8 mouse cellular contexts compared by ENCODE assay signal in genomic region chr16:46022189-46022928, GRCm38 (mm10). TPM values are rescaled to one million over a fixed set of nuclear protein-coding genes. Genes with fewer than 3 reads are reported as not detected.
DNase-seq lines count a peak whose midpoint lies in the region; ATAC-seq and TF ChIP-seq lines count a peak whose summit lies in the region.

No protein-coding gene starts in this region.

- no peak overlapping the region for H3K9ac ChIP-seq in intestine, embryonic 16.5 days (ENCODE audit: low read depth, low read length)
- no peak overlapping the region for H3K9ac ChIP-seq in midbrain, embryonic 15.5 days
- no peak overlapping the region for H3K9ac ChIP-seq in stomach, embryonic 15.5 days

- no peaks in the 10 kb centered on the region for H3K4me1 ChIP-seq in intestine, embryonic 16.5 days (ENCODE audit: control insufficient read depth, insufficient read depth, low read length)
- no peaks in the 10 kb centered on the region for H3K4me1 ChIP-seq in limb, embryonic 10.5 days
- H3K4me1 ChIP-seq in midbrain, embryonic 15.5 days = no peaks in the 10 kb centered on the region
- no peaks in the 10 kb centered on the region for H3K4me1 ChIP-seq in stomach, embryonic 15.5 days

- no peak overlapping the region for H3K4me3 ChIP-seq in gastrocnemius, adult 2 months
- no peak overlapping the region for H3K4me3 ChIP-seq in intestine, embryonic 16.5 days (ENCODE audit: low read length)
- H3K4me3 ChIP-seq in limb, embryonic 10.5 days = no peak overlapping the region
- no peak overlapping the region for H3K4me3 ChIP-seq in midbrain, embryonic 15.5 days
- no peak overlapping the region for H3K4me3 ChIP-seq in stomach, embryonic 15.5 days (replicated peaks)

- no peak overlapping the region for H3K27ac ChIP-seq in gastrocnemius, adult 2 months
- H3K27ac ChIP-seq in intestine, embryonic 16.5 days (ENCODE audit: low read length) = no peak overlapping the region
- no peak overlapping the region for H3K27ac ChIP-seq in limb, embryonic 10.5 days
- no peak overlapping the region for H3K27ac ChIP-seq in midbrain, embryonic 15.5 days
- no peak overlapping the region for H3K27ac ChIP-seq in stomach, embryonic 15.5 days

- no peaks in the 10 kb centered on the region for H3K36me3 ChIP-seq in intestine, embryonic 16.5 days (ENCODE audit: control insufficient read depth, insufficient read depth, low read length)
- H3K36me3 ChIP-seq in limb, embryonic 10.5 days = no peaks in the 10 kb centered on the region
- no peaks in the 10 kb centered on the region for H3K36me3 ChIP-seq in midbrain, embryonic 15.5 days (replicated peaks)
- H3K36me3 ChIP-seq in stomach, embryonic 15.5 days = no peaks in the 10 kb centered on the region

- H3K9me3 ChIP-seq in intestine, embryonic 16.5 days (ENCODE audit: control insufficient read depth, low read length) = no peaks in the 10 kb centered on the region
- no peaks in the 10 kb centered on the region for H3K9me3 ChIP-seq in limb, embryonic 10.5 days (replicated peaks)
- H3K9me3 ChIP-seq in midbrain, embryonic 15.5 days = no peaks in the 10 kb centered on the region
- no peaks in the 10 kb centered on the region for H3K9me3 ChIP-seq in stomach, embryonic 15.5 days

- ATAC-seq in intestine, embryonic 16.5 days = peak; percentile 71
- ATAC-seq in midbrain, embryonic 15.5 days (replicated peaks) = peak; percentile 94
- ATAC-seq in stomach, embryonic 15.5 days (ENCODE audit: insufficient read depth, low FRiP score, low read depth) = peak; percentile 58; the same call in 1 of the 2 replicates

- 41% methylated on average over 5 of the region's 5 CpGs for WGBS in intestine, embryonic 16.5 days
- 52% methylated on average over 5 of the region's 5 CpGs for WGBS in limb, embryonic 10.5 days
- 44% methylated on average over 5 of the region's 5 CpGs for WGBS in midbrain, embryonic 15.5 days
- 42% methylated on average over 5 of the region's 5 CpGs for WGBS in stomach, embryonic 15.5 days

- peak; percentile 77 for TF ChIP-seq CTCF in gastrocnemius, adult 2 months (IDR thresholded peaks at IDR 0.05)

- H3K4me2 ChIP-seq in intestine, embryonic 16.5 days (ENCODE audit: low read depth, low read length) = no peak overlapping the region
- H3K4me2 ChIP-seq in midbrain, embryonic 15.5 days = no peak overlapping the region
- H3K4me2 ChIP-seq in stomach, embryonic 15.5 days = no peak overlapping the region

- intact Hi-C loops in gastrocnemius, adult 2 months (cut with DNase I) = loop anchor here (2.0 to 5.0 kb wide), 4 partner anchors 30 to 335 kb away; no protein-coding TSS in a partner anchor

- peak; percentile 47 for DNase-seq in 3134 (ENCODE audit: extremely low read depth, insufficient read length, low spot score)
- DNase-seq in R1 (ENCODE audit: low read depth, low spot score) = peak; percentile 82
- DNase-seq in cerebellum, postnatal 4 days (ENCODE audit: low spot score in 2 of 2) = peak; percentile 32 to 54
- peak; percentile 43 for DNase-seq in gastrocnemius, adult 2 months
- DNase-seq in limb, embryonic 10.5 days (ENCODE audit: low spot score) = peak; percentile 57

- no peaks in the 10 kb centered on the region for H3K27me3 ChIP-seq in intestine, embryonic 16.5 days (replicated peaks; ENCODE audit: control insufficient read depth, insufficient read depth, low read length)
- no peaks in the 10 kb centered on the region for H3K27me3 ChIP-seq in limb, embryonic 10.5 days (ENCODE audit: low read depth, poor library complexity, severe bottlenecking)
- H3K27me3 ChIP-seq in midbrain, embryonic 15.5 days (replicated peaks) = no peaks in the 10 kb centered on the region
- H3K27me3 ChIP-seq in stomach, embryonic 15.5 days (replicated peaks) = no peaks in the 10 kb centered on the region

RNA-seq across cellular contexts. Expression of gene Plcxd2, which starts 12.3 kb away (rescaled TPM):
- total RNA-seq in gastrocnemius, adult 2 months (2021) = under 1 TPM; 0.17 to 0.23 TPM
- polyA plus RNA-seq in intestine, embryonic 16.5 days (2015; fragmentation: Nextera tagmentation; extraction: Ambion mirVana) = 2.1 and 2.7 TPM in 2 replicates
- 0.92 and 1.1 TPM in 2 replicates for polyA plus RNA-seq in limb, embryonic 10.5 days (2016; fragmentation: Nextera tagmentation; extraction: Ambion mirVana)
- polyA plus RNA-seq in midbrain, embryonic 15.5 days (2015; fragmentation: Nextera tagmentation; extraction: Ambion mirVana) = 12.4 and 12.9 TPM in 2 replicates
- 2.2 and 2.4 TPM in 2 replicates for polyA plus RNA-seq in stomach, embryonic 15.5 days (2015; fragmentation: Nextera tagmentation; extraction: Ambion mirVana)
